Mouse (Mus musculus) ES-E14 (cell line): ENCODE measurements at regions not wholly inside any gene's neighbourhood (a gene's known extent, or its start where the extent isn't known, plus 50 kb on each side); places are given as distances from the start of the nearest gene placed in this dataset.

ENCODE experiments used
- DNase-seq: peaks from one replicate; pipeline ENCODE4 v3.0.0-alpha.2; 2013; ENCODE audit warnings: low read depth, low spot score
- H3K27ac ChIP-seq: 2 replicates; pipeline ENCODE4 v1.5.1; 2012; ENCODE audit warnings: low read depth, mild to moderate bottlenecking, low read length, moderate library complexity, mixed read lengths; ENCODE audit not compliant: poor library complexity, insufficient read depth, severe bottlenecking
- H3K36me3 ChIP-seq: 2 replicates; pipeline ENCODE4 v1.6.1; 2012; ENCODE audit warnings: mild to moderate bottlenecking, low read length, moderate library complexity, mixed read lengths; ENCODE audit not compliant: control insufficient read depth, poor library complexity, insufficient read depth, severe bottlenecking
- H3K4me1 ChIP-seq, 2 experiments: fragments of 150-350 bp in 1 of 2; sonication (generic) in 1 of 2; 2 replicates each; pipeline ENCODE4 v1.6.1; 2012; ENCODE audit warnings: low read length in 2 of 2, mild to moderate bottlenecking in 1 of 2, mixed read lengths in 1 of 2; ENCODE audit not compliant: control insufficient read depth in 2 of 2, insufficient read depth in 2 of 2, poor library complexity in 1 of 2
- H3K4me3 ChIP-seq, 2 experiments: fragments of 150-350 bp in 1 of 2; sonication (generic) in 1 of 2; 2 replicates each; pipeline ENCODE4 v1.5.1; 2012; ENCODE audit warnings: low read length in 2 of 2, low read depth in 1 of 2, mild to moderate bottlenecking in 1 of 2, mixed read lengths in 1 of 2; ENCODE audit not compliant: insufficient read depth in 1 of 2, poor library complexity in 1 of 2, severe bottlenecking in 1 of 2
- H3K9ac ChIP-seq: 2 replicates; pipeline ENCODE4 v1.6.1; 2012; ENCODE audit warnings: low read depth, mild to moderate bottlenecking, low read length, mixed read lengths; ENCODE audit not compliant: poor library complexity, insufficient read depth, severe bottlenecking
- H3K9me3 ChIP-seq: fragments of 150-350 bp; sonication (generic); 2 replicates; pipeline ENCODE4 v1.6.1; 2012; ENCODE audit warnings: low read depth, mild to moderate bottlenecking, low read length; ENCODE audit not compliant: control insufficient read depth, insufficient read depth
- CHD2 ChIP-seq: IDR thresholded peaks from 2 replicates; pipeline ENCODE4 v1.6.1; 2014; ENCODE audit warnings: mild to moderate bottlenecking, low read depth, low read length, inconsistent platforms
- HCFC1 ChIP-seq: IDR thresholded peaks from 2 replicates; pipeline ENCODE4 v1.6.1; 2012; ENCODE audit warnings: low read length, inconsistent platforms, borderline replicate concordance; ENCODE audit not compliant: insufficient read depth
- MAFK ChIP-seq: IDR thresholded peaks from 2 replicates; pipeline ENCODE4 v1.6.1; 2014; ENCODE audit warnings: mild to moderate bottlenecking, low read depth, low read length, inconsistent platforms; ENCODE audit not compliant: insufficient read depth
- ZC3H11A ChIP-seq: IDR thresholded peaks from 2 replicates; pipeline ENCODE4 v1.6.1; 2012; ENCODE audit warnings: low read depth, mild to moderate bottlenecking, inconsistent platforms, low read length, borderline replicate concordance
- ZNF384 ChIP-seq: IDR thresholded peaks from 2 replicates; pipeline ENCODE4 v1.6.1; 2012; ENCODE audit warnings: low read depth, low read length, inconsistent platforms
- in situ Hi-C, 2 experiments: fragments of 600-800 bp; cut with MboI; formaldehyde crosslinking; loops; one replicate each; pipeline ENCODE4 v1.15.1; 2025; ENCODE audit warnings: low sequenced_read_pairs in 2 of 2, inconsistent platforms in 1 of 2; ENCODE audit not compliant: unreplicated experiment in 2 of 2

DNA sequence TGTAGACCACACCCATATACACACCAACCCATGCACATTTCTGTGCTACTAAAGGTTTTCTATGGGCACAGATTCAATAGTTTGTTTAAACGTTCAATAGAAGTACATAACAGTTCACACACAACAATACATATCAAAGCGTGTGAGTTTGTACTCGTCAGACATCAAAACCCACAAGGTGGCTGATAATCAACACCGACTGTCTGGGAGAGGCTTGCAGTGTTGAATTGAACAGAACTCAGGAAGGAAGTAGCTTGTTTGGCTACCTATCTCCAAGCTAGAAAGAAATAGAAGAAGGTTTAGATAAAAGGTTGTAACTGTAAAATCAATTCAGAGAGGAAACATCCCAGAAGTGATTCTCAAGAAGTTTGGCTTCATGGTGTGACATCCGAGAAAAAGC, 118.9 kb upstream of the Klf3 start:
- H3K4me3 ChIP-seq, result no peak overlapping the region
- no peaks in the 10 kb centered on the region for H3K36me3 ChIP-seq
- H3K4me1 ChIP-seq, result peaks cover 0 to 10% of the 10 kb centered on the region in 2 experiments; a peak in 2 of 4 replicates
- DNase-seq, result no peak
- H3K9ac ChIP-seq, result no peak overlapping the region
- in situ Hi-C loops, result no loop called here
- TF ChIP-seq ZNF384 (no peak), ZC3H11A (no peak), CHD2 (no peak), MAFK (no peak), HCFC1 (no peak)
- no peaks in the 10 kb centered on the region for H3K9me3 ChIP-seq
- H3K27ac ChIP-seq, result no peak overlapping the region

DNA sequence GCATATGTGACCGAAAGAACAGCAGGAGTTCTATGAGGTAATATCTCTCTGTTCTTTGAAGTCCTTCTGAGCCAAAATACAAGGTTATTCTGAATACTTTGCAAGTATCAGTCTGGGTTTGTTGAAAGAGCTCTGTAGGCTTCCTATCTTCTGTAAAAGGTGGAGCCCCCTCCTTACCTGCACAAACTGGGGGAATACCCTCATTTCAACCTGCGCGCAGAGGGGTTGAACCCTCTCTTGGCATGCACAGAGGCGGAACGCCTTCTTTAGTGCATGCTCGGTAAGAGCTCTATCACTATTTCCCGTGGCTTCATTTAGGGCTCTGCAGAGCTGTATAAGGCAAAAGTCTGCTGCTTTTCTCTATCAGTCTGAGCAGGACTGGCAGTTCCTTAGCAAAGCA, 113.0 kb upstream of the Klf3 start:
- Histone ChIP-seq H3K9ac (no peak overlapping the region), H3K27ac (no peak overlapping the region), H3K4me3 (no peak overlapping the region), H3K36me3 (no peaks in the 10 kb centered on the region), H3K9me3 (no peaks in the 10 kb centered on the region), H3K4me1 (no peaks in the 10 kb centered on the region)
- no peak for TF ChIP-seq CHD2
- TF ChIP-seq ZNF384, result no peak
- no peak for TF ChIP-seq MAFK
- TF ChIP-seq ZC3H11A, result no peak
- TF ChIP-seq HCFC1, result no peak
- in situ Hi-C loops, result no loop called here
- no peak for DNase-seq

GRCm38 (mm10) chr5:64691406-64692100, 111.6 kb upstream of the Klf3 start:
- in situ Hi-C loops, result no loop called here
- no peak overlapping the region for H3K4me3 ChIP-seq
- no peak for DNase-seq
- no peak for TF ChIP-seq CHD2
- no peak for TF ChIP-seq HCFC1
- TF ChIP-seq MAFK, result no peak
- TF ChIP-seq ZC3H11A, result no peak
- no peak overlapping the region for H3K27ac ChIP-seq
- H3K9ac ChIP-seq, result no peak overlapping the region
- H3K36me3 ChIP-seq, result no peaks in the 10 kb centered on the region
- H3K9me3 ChIP-seq, result no peaks in the 10 kb centered on the region
- H3K4me1 ChIP-seq, result no peaks in the 10 kb centered on the region

- Histone ChIP-seq H3K4me3 (no peak overlapping the region), H3K27ac (no peak overlapping the region), H3K9me3 (no peaks in the 10 kb centered on the region), H3K36me3 (no peaks in the 10 kb centered on the region), H3K4me1 (no peaks in the 10 kb centered on the region), H3K9ac (no peak overlapping the region)
- TF ChIP-seq ZC3H11A, result no peak
- TF ChIP-seq HCFC1, result no peak
- TF ChIP-seq MAFK, result no peak
- no peak for TF ChIP-seq CHD2
- TF ChIP-seq ZNF384, result no peak
- DNase-seq, result no peak
- in situ Hi-C loops, result no loop called here
These were observed 110.9 kb upstream of the Klf3 start for GRCm38 (mm10) chr5:64692335-64692734.

GRCm38 (mm10) chr5:64693616-64694015, 109.6 kb upstream of the Klf3 start:
- H3K27ac ChIP-seq, result no peak overlapping the region
- H3K9me3 ChIP-seq, result no peaks in the 10 kb centered on the region
- peaks cover 0 to 2% of the 10 kb centered on the region in 2 experiments; a peak in 1 of 4 replicates for H3K4me1 ChIP-seq
- H3K36me3 ChIP-seq, result no peaks in the 10 kb centered on the region
- DNase-seq, result no peak
- no peak for TF ChIP-seq CHD2
- TF ChIP-seq MAFK, result no peak
- no peak overlapping the region for H3K9ac ChIP-seq
- in situ Hi-C loops, result no loop called here
- H3K4me3 ChIP-seq, result no peak overlapping the region
